Mouse (Mus musculus) brain, embryonic 14.5 days (tissue): Measurements from ENCODE around the gene Me3.

ENCODE experiments used
- CTCF ChIP-seq: fragments of 200-500 bp; IDR thresholded peaks from 2 replicates; pipeline ENCODE4 v1.5.1; 2012; ENCODE audit warnings: inconsistent platforms, mild to moderate bottlenecking, moderate library complexity, borderline replicate concordance; ENCODE audit not compliant: insufficient read depth, insufficient read length; ENCODE audit errors: extremely low read depth
- POLR2A ChIP-seq: fragments of 200-500 bp; IDR thresholded peaks from 2 replicates; pipeline ENCODE4 v1.6.1; 2012; ENCODE audit warnings: mild to moderate bottlenecking, inconsistent platforms, borderline replicate concordance; ENCODE audit not compliant: poor library complexity, insufficient read depth, insufficient read length, severe bottlenecking; ENCODE audit errors: extremely low read depth

DNA sequence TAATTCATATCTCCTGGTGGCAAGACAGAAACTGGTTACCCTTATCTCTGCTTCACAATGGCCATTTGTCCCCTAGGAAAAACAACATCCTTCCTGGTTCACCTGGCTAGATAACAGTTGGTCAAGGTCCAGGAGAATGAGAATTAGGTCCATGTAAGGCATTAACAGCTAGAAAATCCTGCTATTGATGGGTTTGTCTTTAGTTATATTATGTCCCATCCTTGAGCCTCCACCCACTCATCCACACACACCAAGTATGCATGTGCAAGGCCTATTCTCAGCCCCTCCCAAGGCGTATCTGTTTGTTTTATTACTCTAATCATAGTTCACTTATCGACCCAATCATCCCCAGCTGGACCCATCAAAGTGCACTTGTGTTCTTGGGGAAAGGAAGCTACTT is 88.1 kb downstream of the Me3 start:
- TF ChIP-seq CTCF (no peak), POLR2A (no peak)
